Mouse (Mus musculus) CD4-positive naive resting alpha-beta T cell, adult 76 days (primary cell): ENCODE measurements around the gene Olfr700. TPM values are rescaled to one million over a fixed set of nuclear protein-coding genes. Genes with fewer than 3 reads are reported as not detected.

ENCODE experiments used
- total RNA-seq: library from RNA; stranded (reverse); gene quantifications from one replicate; pipeline ENCODE4 v1.2.4, GENCODE M21; 2023

Olfr700 gene
- total RNA-seq = not detected

GRCm38 (mm10) chr7:106808734-106809133 is at the start of gene Olfr700:
Olfr700 (minus strand) TSS chr7:106808834.

GRCm38 (mm10) chr7:106843060-106843459 is 34.4 kb upstream of the Olfr700 start, which contains the start of gene Olfr703:
Olfr703 (plus strand) TSS chr7:106843360.

GRCm38 (mm10) chr7:106833793-106834192 is 25.2 kb upstream of the Olfr700 start, which contains the start of gene Olfr702:
Olfr702 (minus strand) TSS chr7:106833893.

GRCm38 (mm10) chr7:106813829-106814228 is 5.2 kb upstream of the Olfr700 start, which contains the start of gene Olfr701:
Olfr701 (plus strand) TSS chr7:106814129.

GRCm38 (mm10) chr7:106793098-106793497 is 15.5 kb downstream of the Olfr700 start, which contains the start of gene Olfr699:
Olfr699 (minus strand) TSS chr7:106793198.

Other genes starting within 250 kb of the Olfr700 start
- gene Olfr693, start 128.2 kb downstream of the Olfr700 start, total RNA-seq = not detected
- gene Olfr694, start 117.0 kb downstream of the Olfr700 start, total RNA-seq = not detected
- not detected for gene Olfr695, start 92.4 kb downstream of the Olfr700 start, total RNA-seq
- gene Olfr697, start 66.4 kb downstream of the Olfr700 start, total RNA-seq = not detected
- gene Olfr698, start 53.4 kb downstream of the Olfr700 start, total RNA-seq = not detected
- gene Olfr699, start 15.6 kb downstream of the Olfr700 start, total RNA-seq = not detected
- not detected for gene Olfr701, start 5.3 kb upstream of the Olfr700 start, total RNA-seq
- not detected for gene Olfr702, start 25.1 kb upstream of the Olfr700 start, total RNA-seq
- not detected for gene Olfr703, start 34.5 kb upstream of the Olfr700 start, total RNA-seq
- not detected for gene Olfr704, start 54.4 kb upstream of the Olfr700 start, total RNA-seq
- not detected for gene Olfr705, start 68.1 kb upstream of the Olfr700 start, total RNA-seq
- gene Olfr706, start 79.3 kb upstream of the Olfr700 start, total RNA-seq = not detected
- gene Olfr707, start 92.4 kb upstream of the Olfr700 start, total RNA-seq = not detected
- not detected for gene Olfr1532-ps1, start 99.2 kb upstream of the Olfr700 start, total RNA-seq
- gene Olfr709-ps1, start 123.4 kb upstream of the Olfr700 start, total RNA-seq = not detected
- not detected for gene Olfr710, start 139.5 kb upstream of the Olfr700 start, total RNA-seq
- gene Olfr6, start 155.1 kb upstream of the Olfr700 start, total RNA-seq = not detected
- not detected for gene Olfr711, start 166.6 kb upstream of the Olfr700 start, total RNA-seq
- not detected for gene Olfr2, start 197.2 kb upstream of the Olfr700 start, total RNA-seq
- not detected for gene Olfr713, start 222.3 kb upstream of the Olfr700 start, total RNA-seq